Mouse (Mus musculus): ENCODE data around the gene Tut7. TPM values are rescaled to one million over a fixed set of nuclear protein-coding genes. Genes with fewer than 3 reads are reported as not detected.

Gene Tut7
- polyA plus RNA-seq, 1 experiment = 47.4 TPM

DNA sequence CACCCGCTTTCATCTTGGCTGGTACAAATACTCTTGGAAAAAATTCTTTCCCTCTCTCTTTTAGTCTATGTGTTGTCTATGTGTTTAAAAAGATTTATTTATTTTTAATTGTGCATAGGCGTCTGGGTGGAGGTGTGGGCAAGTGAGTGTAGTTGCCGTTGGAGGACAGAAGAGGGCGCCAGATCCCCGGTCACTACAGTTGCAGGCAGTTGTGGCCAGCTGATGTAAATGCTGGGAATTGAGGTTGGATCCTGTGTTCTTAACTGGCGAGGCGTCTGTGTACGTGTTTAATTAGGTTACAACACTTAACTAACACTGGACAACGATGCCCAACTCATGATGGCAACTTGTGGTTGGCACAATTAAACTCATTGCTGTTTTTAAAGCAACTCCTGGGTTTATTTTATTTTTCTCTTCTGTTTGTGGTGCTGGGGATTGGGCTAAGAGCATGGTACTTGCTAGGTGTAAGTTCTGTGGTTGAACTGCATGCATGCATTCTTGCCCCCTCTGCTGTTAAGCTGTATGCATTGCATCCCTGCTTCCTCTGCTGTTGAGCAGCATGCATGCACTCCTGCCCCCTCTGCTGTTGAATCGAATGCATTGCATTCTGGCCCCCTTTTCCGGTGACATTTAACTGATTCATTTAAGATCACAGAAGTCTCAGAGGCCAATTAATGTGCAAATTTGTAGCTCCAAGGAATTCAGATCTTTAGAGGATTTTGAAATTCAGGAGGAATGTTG, 17.7 kb upstream of the Tut7 start:
- H3K27ac ChIP-seq (ENCODE audit: control insufficient read depth, insufficient read depth, low read length) = no peak overlapping the region
- H3K36me3 ChIP-seq (ENCODE audit: control insufficient read depth, insufficient read depth, low read length) = no peaks in the 10 kb centered on the region
- TF ChIP-seq POLR2A (IDR thresholded peaks at IDR 0.05; ENCODE audit: control insufficient read depth, extremely low read depth, insufficient read depth, low read length, poor library complexity) (no peak), CTCF (IDR thresholded peaks at IDR 0.05; ENCODE audit: borderline replicate concordance, control insufficient read depth, extremely low read depth, insufficient read depth, low read length, poor library complexity) (peak; percentile 78; the same call in 1 of the 2 replicates)
- H3K27me3 ChIP-seq (ENCODE audit: control insufficient read depth, insufficient read depth, low read length) = no peaks in the 10 kb centered on the region
- no peak overlapping the region for H3K4me3 ChIP-seq (ENCODE audit: control insufficient read depth, insufficient read depth, low read length)
- 75% methylated on average over 11 of the region's 11 CpGs for WGBS
- no peaks in the 10 kb centered on the region for H3K4me1 ChIP-seq (replicated peaks; ENCODE audit: control insufficient read depth, insufficient read depth, low read length)
- peak; percentile 89 for DNase-seq

DNA sequence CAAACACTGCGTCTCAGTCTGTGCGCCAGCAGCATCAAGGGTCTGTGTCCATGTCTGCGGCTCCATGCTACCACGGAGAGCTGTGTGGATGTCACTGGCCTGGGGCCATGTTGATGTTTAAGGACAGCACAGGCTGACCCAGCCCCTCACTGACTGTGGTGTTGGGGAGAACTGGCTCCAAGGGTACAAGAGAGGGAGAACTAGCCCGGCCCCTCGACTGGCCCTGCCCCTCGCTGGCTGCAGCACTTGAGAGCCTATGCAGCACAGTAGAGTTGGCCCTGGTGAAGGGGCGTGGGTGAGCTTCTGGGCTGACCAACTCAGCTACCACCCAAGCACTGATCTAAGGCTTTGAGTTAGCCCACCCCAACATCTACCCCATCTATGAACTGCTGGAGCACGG, 16.4 kb upstream of the Tut7 start:
- Histone ChIP-seq H3K4me1 (replicated peaks; ENCODE audit: control insufficient read depth, insufficient read depth, low read length) (no peaks in the 10 kb centered on the region), H3K4me3 (ENCODE audit: control insufficient read depth, insufficient read depth, low read length) (no peak overlapping the region), H3K27me3 (ENCODE audit: control insufficient read depth, insufficient read depth, low read length) (no peaks in the 10 kb centered on the region), H3K27ac (ENCODE audit: control insufficient read depth, insufficient read depth, low read length) (no peak overlapping the region), H3K36me3 (ENCODE audit: control insufficient read depth, insufficient read depth, low read length) (no peaks in the 10 kb centered on the region)
- no peak for DNase-seq
- 97% methylated on average over 9 of the region's 9 CpGs for WGBS
- TF ChIP-seq POLR2A (IDR thresholded peaks at IDR 0.05; ENCODE audit: control insufficient read depth, extremely low read depth, insufficient read depth, low read length, poor library complexity) (no peak), CTCF (IDR thresholded peaks at IDR 0.05; ENCODE audit: borderline replicate concordance, control insufficient read depth, extremely low read depth, insufficient read depth, low read length, poor library complexity) (no peak)

DNA sequence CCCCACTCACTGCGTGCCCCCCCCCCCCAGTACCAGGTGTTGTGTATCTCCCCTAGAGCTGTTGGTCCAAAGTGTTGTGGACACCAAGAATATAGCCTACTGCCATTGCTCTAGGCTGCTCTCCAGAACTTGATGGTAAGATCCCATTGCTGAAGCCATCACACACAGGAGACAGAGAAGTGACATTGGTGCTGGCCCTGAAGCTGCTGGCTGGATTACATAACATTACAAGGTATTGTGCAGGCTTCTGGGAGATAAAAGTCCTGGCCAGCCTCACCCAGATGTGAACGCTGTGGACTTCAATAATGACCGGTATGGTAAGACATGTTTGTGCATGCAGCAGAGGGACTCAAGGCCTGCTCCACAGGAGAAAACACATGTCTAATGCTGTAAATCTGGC, 15.5 kb upstream of the Tut7 start:
- no peaks in the 10 kb centered on the region for H3K27me3 ChIP-seq (ENCODE audit: control insufficient read depth, insufficient read depth, low read length)
- 97% methylated on average over 3 of the region's 3 CpGs for WGBS
- H3K36me3 ChIP-seq (ENCODE audit: control insufficient read depth, insufficient read depth, low read length) = no peaks in the 10 kb centered on the region
- H3K4me1 ChIP-seq (replicated peaks; ENCODE audit: control insufficient read depth, insufficient read depth, low read length) = no peaks in the 10 kb centered on the region
- H3K4me3 ChIP-seq (ENCODE audit: control insufficient read depth, insufficient read depth, low read length) = no peak overlapping the region
- TF ChIP-seq POLR2A (IDR thresholded peaks at IDR 0.05; ENCODE audit: control insufficient read depth, extremely low read depth, insufficient read depth, low read length, poor library complexity) (no peak), CTCF (IDR thresholded peaks at IDR 0.05; ENCODE audit: borderline replicate concordance, control insufficient read depth, extremely low read depth, insufficient read depth, low read length, poor library complexity) (no peak)
- no peak for DNase-seq
- no peak overlapping the region for H3K27ac ChIP-seq (ENCODE audit: control insufficient read depth, insufficient read depth, low read length)

DNA sequence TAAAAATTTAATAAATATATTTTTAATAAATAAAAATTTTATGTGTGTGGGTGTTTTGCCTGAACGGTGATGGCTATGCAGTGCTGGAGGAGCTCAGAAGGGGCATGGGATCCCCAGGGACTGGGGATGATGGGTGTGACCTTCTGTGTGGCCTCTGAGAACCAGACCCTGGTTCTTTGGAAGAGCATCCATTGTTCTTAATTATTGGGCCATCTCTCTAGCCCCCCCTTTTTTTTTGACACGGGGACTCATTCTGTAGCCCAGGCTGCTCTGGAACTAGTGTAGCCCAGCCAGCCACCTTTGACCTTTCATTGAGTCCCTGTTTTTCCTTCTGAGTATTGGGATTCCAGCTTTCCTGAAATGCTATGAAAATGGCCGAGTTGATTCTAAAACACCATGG, 13.9 kb upstream of the Tut7 start:
- TF ChIP-seq POLR2A (IDR thresholded peaks at IDR 0.05; ENCODE audit: control insufficient read depth, extremely low read depth, insufficient read depth, low read length, poor library complexity) (no peak), CTCF (IDR thresholded peaks at IDR 0.05; ENCODE audit: borderline replicate concordance, control insufficient read depth, extremely low read depth, insufficient read depth, low read length, poor library complexity) (no peak)
- DNase-seq = no peak
- H3K4me1 ChIP-seq (replicated peaks; ENCODE audit: control insufficient read depth, insufficient read depth, low read length) = no peaks in the 10 kb centered on the region
- no peaks in the 10 kb centered on the region for H3K27me3 ChIP-seq (ENCODE audit: control insufficient read depth, insufficient read depth, low read length)
- H3K27ac ChIP-seq (ENCODE audit: control insufficient read depth, insufficient read depth, low read length) = no peak overlapping the region
- 87% methylated on average over 3 of the region's 3 CpGs for WGBS
- no peaks in the 10 kb centered on the region for H3K36me3 ChIP-seq (ENCODE audit: control insufficient read depth, insufficient read depth, low read length)
- no peak overlapping the region for H3K4me3 ChIP-seq (ENCODE audit: control insufficient read depth, insufficient read depth, low read length)

DNA sequence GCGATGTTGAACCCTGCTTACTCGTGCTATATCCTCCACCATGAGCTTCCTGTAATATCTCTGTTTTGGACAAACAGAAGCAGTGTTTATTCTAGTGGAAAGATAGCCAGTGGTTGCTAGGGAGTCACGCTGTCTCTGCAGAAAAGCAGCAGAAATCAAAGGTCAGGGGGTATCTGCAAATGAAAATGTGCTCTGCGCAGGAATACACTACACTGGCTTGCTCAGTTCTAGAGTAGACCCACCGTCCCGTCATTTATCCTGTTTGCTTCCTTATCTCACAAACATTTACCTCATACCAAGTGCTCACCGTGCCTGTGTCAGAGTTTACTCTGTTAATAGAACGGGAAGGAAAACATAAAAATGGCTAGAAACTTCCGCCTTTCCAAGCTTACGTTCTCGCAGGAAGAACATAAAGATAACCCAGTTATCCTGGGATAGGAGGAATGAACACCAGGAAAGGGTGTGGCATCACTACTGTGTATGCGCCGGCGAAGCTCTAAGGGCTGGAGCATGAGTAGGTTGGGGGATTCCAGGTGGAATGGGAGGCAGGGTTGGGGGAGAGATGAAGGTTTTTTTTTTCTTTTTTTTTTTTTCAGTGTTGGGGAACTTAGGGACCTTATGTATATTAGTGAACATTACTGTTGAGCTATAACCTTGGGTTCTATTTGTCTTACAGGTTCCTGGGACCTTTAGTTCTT, 13.3 kb upstream of the Tut7 start:
- no peak for DNase-seq
- no peak overlapping the region for H3K4me3 ChIP-seq (ENCODE audit: control insufficient read depth, insufficient read depth, low read length)
- no peaks in the 10 kb centered on the region for H3K36me3 ChIP-seq (ENCODE audit: control insufficient read depth, insufficient read depth, low read length)
- H3K27me3 ChIP-seq (ENCODE audit: control insufficient read depth, insufficient read depth, low read length) = no peaks in the 10 kb centered on the region
- 83% methylated on average over 14 of the region's 14 CpGs for WGBS
- no peaks in the 10 kb centered on the region for H3K4me1 ChIP-seq (replicated peaks; ENCODE audit: control insufficient read depth, insufficient read depth, low read length)
- no peak overlapping the region for H3K27ac ChIP-seq (ENCODE audit: control insufficient read depth, insufficient read depth, low read length)
- no peak for TF ChIP-seq CTCF (IDR thresholded peaks at IDR 0.05; ENCODE audit: borderline replicate concordance, control insufficient read depth, extremely low read depth, insufficient read depth, low read length, poor library complexity)
- no peak for TF ChIP-seq POLR2A (IDR thresholded peaks at IDR 0.05; ENCODE audit: control insufficient read depth, extremely low read depth, insufficient read depth, low read length, poor library complexity)

DNA sequence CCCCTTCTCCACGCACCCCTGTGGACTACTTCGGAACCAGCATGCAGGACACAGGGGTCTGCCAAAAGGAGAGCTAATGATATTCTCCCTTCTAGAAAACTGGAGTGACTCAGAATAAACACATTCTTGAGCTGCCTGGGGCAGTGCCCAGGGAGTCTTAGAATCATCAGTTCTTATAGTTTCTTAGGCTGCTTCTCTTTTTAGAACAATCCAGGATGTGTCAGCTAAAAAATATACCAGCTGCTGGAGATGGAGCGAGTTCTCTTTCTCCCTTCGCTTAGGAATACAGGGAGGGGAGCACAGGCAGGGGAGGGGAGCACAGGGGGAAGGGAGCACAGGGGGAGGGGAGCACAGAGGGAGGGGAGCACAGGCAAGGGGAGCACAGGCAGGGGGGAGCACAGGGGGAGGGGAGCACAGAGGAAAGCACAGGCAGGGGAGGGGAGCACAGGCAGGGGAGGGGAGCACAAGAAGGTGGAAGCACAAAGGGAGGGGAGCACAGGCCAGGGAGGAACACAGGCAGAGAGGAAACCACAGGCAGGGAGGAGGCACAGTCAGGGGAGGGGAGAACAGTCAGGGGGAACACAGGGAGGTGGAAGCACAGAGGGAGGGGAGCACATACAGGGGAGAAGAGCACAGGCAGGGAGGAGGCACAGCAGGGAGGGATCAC, 12.0 kb upstream of the Tut7 start:
- no peak for TF ChIP-seq CTCF (IDR thresholded peaks at IDR 0.05; ENCODE audit: borderline replicate concordance, control insufficient read depth, extremely low read depth, insufficient read depth, low read length, poor library complexity)
- WGBS = 50% methylated on average over 4 of the region's 4 CpGs
- Histone ChIP-seq H3K27ac (ENCODE audit: control insufficient read depth, insufficient read depth, low read length) (no peak overlapping the region), H3K4me3 (ENCODE audit: control insufficient read depth, insufficient read depth, low read length) (no peak overlapping the region), H3K4me1 (replicated peaks; ENCODE audit: control insufficient read depth, insufficient read depth, low read length) (no peaks in the 10 kb centered on the region), H3K27me3 (ENCODE audit: control insufficient read depth, insufficient read depth, low read length) (no peaks in the 10 kb centered on the region), H3K36me3 (ENCODE audit: control insufficient read depth, insufficient read depth, low read length) (no peaks in the 10 kb centered on the region)
- DNase-seq = no peak

Data from thymus, adult 2 months (tissue).